Mouse (Mus musculus): Measurements from ENCODE around the gene Atp2b1. TPM values are rescaled to one million over a fixed set of nuclear protein-coding genes. Genes with fewer than 3 reads are reported as not detected.
"Not testable (repeated sequence)": the region's sequence is repeated elsewhere in the genome, so short reads cannot be mapped to it uniquely, and the experiment has no call there.

Gene Atp2b1
- total and polyA plus RNA-seq, 3 experiments, result 25.0 to 41.7 (median 31.7) TPM

GRCm38 (mm10) chr10:98995016-98995747 lies 81.0 kb downstream of the Atp2b1 start:
- H3K9me3 ChIP-seq (replicated peaks; ENCODE audit: low read length); H3K27ac ChIP-seq (ENCODE audit: insufficient read depth, low read depth); H3K4me2 ChIP-seq (ENCODE audit: insufficient read depth, low read depth, poor library complexity, severe bottlenecking); H3K27me3 ChIP-seq (replicated peaks); H3K9ac ChIP-seq (ENCODE audit: insufficient read depth, low read depth); H3K79me2 ChIP-seq (replicated peaks; ENCODE audit: control insufficient read depth, extremely low read depth, insufficient read depth, poor library complexity, severe bottlenecking); H3K4me3 ChIP-seq (replicated peaks in 1 of 3; ENCODE audit: low read depth in 2 of 3, low read length in 2 of 3, poor library complexity in 1 of 3); DNase-seq (ENCODE audit: extremely low read depth); dilution Hi-C loops (cut with MboI; ENCODE audit: extremely low pct_ligation_motif_present, extremely low pct_unique_long_range_greater_than_20kb, low sequenced_read_pairs); in situ Hi-C loops (cut with MboI; ENCODE audit: low pct_ligation_motif_present, low pct_unique_long_range_greater_than_20kb, low sequenced_read_pairs); H3K4me1 ChIP-seq (ENCODE audit: control insufficient read depth in 1 of 2, insufficient read depth in 2 of 2): not testable (repeated sequence)
- peaks cover 60 to 82% of the 10 kb centered on the region in 2 experiments for H3K36me3 ChIP-seq (replicated peaks in 1 of 2; ENCODE audit: control insufficient read depth in 1 of 2, insufficient read depth in 1 of 2, low read length in 1 of 2)
- peak; percentile 49 for TF ChIP-seq RAD21 (IDR thresholded peaks at IDR 0.05; ENCODE audit: low read depth, low read length)
- peak; percentile 30 for TF ChIP-seq SMC3 (IDR thresholded peaks at IDR 0.05; ENCODE audit: low read depth, low read length)
- TF ChIP-seq CTCF (conservative IDR thresholded peaks at IDR 0.05 in 1 of 2, IDR thresholded peaks at IDR 0.05 in 1 of 2; ENCODE audit: low read depth in 2 of 2, low read length in 2 of 2), result peak in 1 of 2 experiments; percentile 49; a peak in 2 of 4 replicates

- Histone ChIP-seq H3K27me3 (replicated peaks) (no peaks in the 10 kb centered on the region), H3K36me3 (replicated peaks in 1 of 2; ENCODE audit: control insufficient read depth in 1 of 2, insufficient read depth in 1 of 2, low read length in 1 of 2) (peaks cover 41 to 89% of the 10 kb centered on the region in 2 experiments), H3K9ac (ENCODE audit: insufficient read depth, low read depth) (no peak overlapping the region), H3K4me3 (replicated peaks in 1 of 3; ENCODE audit: low read depth in 2 of 3, low read length in 2 of 3, poor library complexity in 1 of 3) (no peak overlapping the region), H3K27ac (ENCODE audit: insufficient read depth, low read depth) (no peak overlapping the region), H3K79me2 (replicated peaks; ENCODE audit: control insufficient read depth, extremely low read depth, insufficient read depth, poor library complexity, severe bottlenecking) (no peaks in the 10 kb centered on the region), H3K4me1 (ENCODE audit: control insufficient read depth in 1 of 2, insufficient read depth in 2 of 2) (no peaks in the 10 kb centered on the region), H3K9me3 (replicated peaks; ENCODE audit: low read length) (no peaks in the 10 kb centered on the region), H3K4me2 (ENCODE audit: insufficient read depth, low read depth, poor library complexity, severe bottlenecking) (no peak overlapping the region)
- dilution Hi-C loops (cut with MboI; ENCODE audit: extremely low pct_ligation_motif_present, extremely low pct_unique_long_range_greater_than_20kb, low sequenced_read_pairs) (no loop called here), in situ Hi-C loops (cut with MboI; ENCODE audit: low pct_ligation_motif_present, low pct_unique_long_range_greater_than_20kb, low sequenced_read_pairs) (no loop called here)
- TF ChIP-seq MXI1 (IDR thresholded peaks at IDR 0.05; ENCODE audit: low read depth, low read length) (no peak), ETS1 (conservative IDR thresholded peaks at IDR 0.05; ENCODE audit: low read depth, low read length) (no peak), MAX (IDR thresholded peaks at IDR 0.05; ENCODE audit: low read length) (no peak), EP300 (IDR thresholded peaks at IDR 0.05; ENCODE audit: low read length) (no peak), GABPA (IDR thresholded peaks at IDR 0.05; ENCODE audit: insufficient replicate concordance, low read depth, low read length) (no peak), POLR2AphosphoS2 (IDR thresholded peaks at IDR 0.05; ENCODE audit: low read depth, low read length) (no peak), PAX5 (IDR thresholded peaks at IDR 0.05; ENCODE audit: low read length) (no peak), CHD1 (IDR thresholded peaks at IDR 0.05; ENCODE audit: low read depth, low read length) (no peak), RCOR1 (conservative IDR thresholded peaks at IDR 0.05; ENCODE audit: low read depth, low read length) (no peak), SIN3A (IDR thresholded peaks at IDR 0.05; ENCODE audit: low read length) (no peak), SMC3 (IDR thresholded peaks at IDR 0.05; ENCODE audit: low read depth, low read length) (no peak), JUND (conservative IDR thresholded peaks at IDR 0.05; ENCODE audit: low read depth, low read length) (no peak), KAT2A (IDR thresholded peaks at IDR 0.05; ENCODE audit: insufficient replicate concordance, low read length) (no peak)
- no peak for DNase-seq (ENCODE audit: extremely low read depth)
These were observed 90.7 kb downstream of the Atp2b1 start for GRCm38 (mm10) chr10:99004866-99005265.

Measured in CH12.LX (cell line).